Mouse (Mus musculus): ENCODE data around the gene Kat6b. TPM values are rescaled to one million over a fixed set of nuclear protein-coding genes. Genes with fewer than 3 reads are reported as not detected.

Gene Kat6b
- polyA plus RNA-seq, 1 experiment from 2014 or later: 16.1 TPM

DNA sequence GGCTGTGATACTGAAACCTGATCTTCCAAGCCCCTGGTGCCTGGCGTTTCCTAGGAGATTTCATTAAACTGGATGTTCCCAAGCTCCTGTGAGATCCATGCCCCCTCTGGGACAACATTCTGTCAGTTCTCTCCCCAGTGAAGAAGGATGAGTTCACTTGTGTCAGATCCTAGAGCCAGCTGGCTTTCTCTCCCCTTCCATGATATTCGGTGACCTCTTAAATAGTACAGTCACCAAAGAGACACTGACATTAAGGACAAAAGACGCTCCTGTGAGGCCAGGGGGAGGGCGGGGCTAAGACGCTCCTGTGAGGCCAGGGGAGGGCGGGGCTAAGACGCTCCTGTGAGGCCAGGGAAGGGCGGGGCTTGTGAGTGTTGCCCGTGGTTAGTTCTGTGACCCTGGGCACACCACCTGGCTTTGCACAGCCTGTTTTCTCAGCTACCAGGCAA lies 201.5 kb downstream of the Kat6b start:
- WGBS: 2% methylated on average over 9 of the region's 9 CpGs
- Histone ChIP-seq H3K9me3 (replicated peaks) (no peaks in the 10 kb centered on the region), H3K27ac (replicated peaks) (no peak overlapping the region), H3K4me2 (peak overlapping the region; percentile 43), H3K9ac (replicated peaks) (no peak overlapping the region), H3K36me3 (no peaks in the 10 kb centered on the region), H3K4me1 (peaks cover 20% of the 10 kb centered on the region), H3K4me3 (replicated peaks) (no peak overlapping the region), H3K27me3 (replicated peaks) (peaks cover 3% of the 10 kb centered on the region; the same call in 1 of the 2 replicates)
- ATAC-seq (ENCODE audit: low FRiP score): 0 out of 2 replicates have a peak, but pooled peaks have one; percentile 23

DNA sequence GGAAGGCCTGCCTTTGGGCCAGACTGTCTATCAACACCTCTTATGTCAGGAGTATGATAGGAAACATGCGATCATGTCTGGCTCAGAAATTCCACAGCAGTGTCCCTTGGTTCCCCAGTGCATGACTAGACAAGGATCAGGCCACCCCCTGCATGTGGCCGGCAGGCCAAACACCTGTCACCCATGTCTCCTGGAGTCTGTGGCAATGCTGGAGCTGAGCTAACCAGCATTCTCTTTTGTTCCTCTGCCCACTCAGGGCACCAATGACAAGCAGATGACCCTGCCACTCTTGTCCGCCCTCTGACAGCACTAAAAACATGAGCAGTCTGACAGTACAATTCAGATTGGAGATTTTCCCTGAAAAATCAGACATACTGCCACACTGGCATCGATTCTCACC lies 202.6 kb downstream of the Kat6b start:
- peaks cover 20% of the 10 kb centered on the region for H3K4me1 ChIP-seq
- no peaks in the 10 kb centered on the region for H3K36me3 ChIP-seq
- peaks cover 3% of the 10 kb centered on the region; the same call in 1 of the 2 replicates for H3K27me3 ChIP-seq (replicated peaks)
- H3K9me3 ChIP-seq (replicated peaks): no peaks in the 10 kb centered on the region
- ATAC-seq (ENCODE audit: low FRiP score): no peak
- H3K9ac ChIP-seq (replicated peaks): no peak overlapping the region
- no peak overlapping the region for H3K4me2 ChIP-seq
- WGBS: 78% methylated on average over 4 of the region's 4 CpGs
- H3K4me3 ChIP-seq (replicated peaks): no peak overlapping the region
- no peak overlapping the region for H3K27ac ChIP-seq (replicated peaks)

DNA sequence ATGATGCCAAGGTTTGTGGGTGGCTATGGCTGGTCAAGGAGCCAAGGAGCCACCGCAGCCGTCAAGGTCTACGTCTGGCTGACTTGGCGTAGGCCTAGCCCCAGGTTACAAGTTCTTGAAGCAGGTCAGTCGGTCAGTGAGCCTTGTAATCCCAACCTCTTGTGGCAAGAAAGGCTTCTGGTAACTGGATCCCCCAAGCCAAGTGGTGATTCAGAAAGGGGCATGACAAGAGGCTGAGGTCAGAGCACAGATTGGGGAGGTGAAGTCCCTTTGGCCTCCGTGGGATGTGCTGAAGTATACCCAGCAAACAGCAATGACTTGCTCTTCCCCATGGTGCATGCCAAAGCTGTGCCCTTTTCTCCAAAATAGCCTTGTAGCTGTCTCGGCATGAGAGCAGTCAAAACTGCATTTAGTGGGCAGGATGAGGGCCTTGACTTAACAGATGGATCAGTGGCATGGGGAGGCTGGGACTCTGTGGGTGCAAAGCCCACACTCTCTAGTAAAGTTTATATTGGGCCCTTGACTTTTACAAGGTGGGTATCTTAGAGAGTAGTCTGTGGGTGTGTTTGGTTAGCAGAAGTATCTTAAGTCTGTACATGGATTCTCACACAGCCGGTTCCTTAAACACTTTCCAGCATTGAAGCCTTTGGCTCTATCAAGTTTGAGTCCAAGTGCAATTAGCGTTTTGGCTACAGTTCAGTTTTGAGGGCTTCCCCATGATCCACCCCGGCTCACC lies 204.3 kb downstream of the Kat6b start:
- Histone ChIP-seq H3K9me3 (replicated peaks) (no peaks in the 10 kb centered on the region), H3K4me3 (replicated peaks) (no peak overlapping the region), H3K4me2 (no peak overlapping the region; the same call in 1 of the 2 replicates), H3K4me1 (peaks cover 11% of the 10 kb centered on the region), H3K36me3 (no peaks in the 10 kb centered on the region), H3K27me3 (replicated peaks) (peaks cover 3% of the 10 kb centered on the region; the same call in 1 of the 2 replicates), H3K9ac (replicated peaks) (no peak overlapping the region), H3K27ac (replicated peaks) (no peak overlapping the region)
- ATAC-seq (ENCODE audit: low FRiP score): no peak
- WGBS: 90% methylated on average over 10 of the region's 10 CpGs

DNA sequence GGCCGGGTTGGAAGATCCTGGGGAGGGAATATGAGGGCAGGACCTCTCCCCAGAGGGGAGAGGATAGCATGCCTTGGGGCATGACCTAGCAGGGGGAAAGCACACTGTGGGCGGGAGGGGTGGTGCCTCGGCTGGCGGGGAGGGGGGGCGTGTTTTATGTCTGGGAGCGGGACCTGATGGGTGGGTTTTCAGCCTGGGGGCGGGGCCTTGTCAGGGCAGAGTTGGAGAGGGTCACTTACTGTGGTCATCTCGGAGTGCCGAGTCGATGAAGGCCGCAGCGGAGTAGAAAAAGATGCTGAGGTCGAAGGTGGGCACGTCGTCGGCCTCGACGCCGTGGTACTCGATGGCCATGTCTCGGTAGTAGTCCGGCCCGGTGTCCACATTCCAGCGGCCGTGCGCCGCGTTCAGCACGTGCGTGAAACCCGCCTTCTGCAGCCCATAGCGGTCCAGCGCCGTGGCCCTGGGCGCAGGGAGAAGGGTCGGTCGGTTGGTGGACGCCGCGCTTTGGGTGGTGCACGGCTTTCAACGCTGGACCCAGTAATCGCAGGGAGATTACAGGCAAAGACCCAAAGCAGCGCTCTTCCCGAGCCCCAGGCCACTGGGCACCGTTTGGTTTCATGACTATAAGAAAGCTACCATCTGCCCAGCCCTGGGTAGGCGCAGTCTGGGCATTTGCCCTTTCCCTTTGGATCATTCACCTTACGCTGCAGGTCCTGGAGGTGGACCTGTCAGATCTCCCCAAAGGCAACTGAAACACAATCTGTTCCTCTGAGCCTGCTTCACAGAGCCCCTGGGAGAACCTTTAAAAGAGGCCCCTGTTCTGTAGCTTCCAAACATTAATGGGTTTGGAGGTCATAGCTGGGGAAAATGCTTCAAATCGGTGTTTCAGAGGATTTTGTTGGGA lies 205.4 kb downstream of the Kat6b start:
- H3K27me3 ChIP-seq (replicated peaks): peaks cover 3% of the 10 kb centered on the region; the same call in 1 of the 2 replicates
- no peaks in the 10 kb centered on the region for H3K36me3 ChIP-seq
- no peak overlapping the region for H3K27ac ChIP-seq (replicated peaks)
- peak overlapping the region; percentile 55 for H3K4me2 ChIP-seq
- peak overlapping the region; percentile 29 for H3K4me3 ChIP-seq (replicated peaks)
- no peak for ATAC-seq (ENCODE audit: low FRiP score)
- H3K9me3 ChIP-seq (replicated peaks): no peaks in the 10 kb centered on the region
- WGBS: 12% methylated on average over 44 of the region's 49 CpGs
- H3K4me1 ChIP-seq: peaks cover 11% of the 10 kb centered on the region
- peak overlapping the region; percentile 24; the same call in 1 of the 2 replicates for H3K9ac ChIP-seq (replicated peaks)

DNA sequence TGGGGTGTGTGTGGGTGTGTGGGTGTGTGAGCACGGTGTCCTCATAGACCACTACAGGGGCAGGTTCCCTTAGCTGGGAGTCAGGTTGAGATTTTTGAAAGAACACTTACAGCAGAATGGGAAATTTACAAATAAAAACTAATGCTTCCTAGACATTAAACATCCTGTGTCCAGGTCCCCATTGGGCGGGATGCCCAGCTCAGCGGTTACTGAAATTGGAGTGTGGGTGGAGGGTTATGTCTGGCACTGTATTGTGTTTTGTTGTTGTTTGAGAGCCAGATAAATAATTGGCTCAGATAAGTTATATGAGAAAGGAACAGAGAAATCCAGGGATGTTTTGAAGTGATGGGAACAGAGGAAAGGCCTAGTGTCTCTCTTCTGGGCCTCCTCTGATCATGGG lies 209.8 kb downstream of the Kat6b start:
- Histone ChIP-seq H3K4me3 (replicated peaks) (no peak overlapping the region), H3K4me1 (peaks cover 4% of the 10 kb centered on the region), H3K27me3 (replicated peaks) (peaks cover 3% of the 10 kb centered on the region; the same call in 1 of the 2 replicates), H3K4me2 (no peak overlapping the region), H3K9me3 (replicated peaks) (no peaks in the 10 kb centered on the region; the same call in 1 of the 2 replicates), H3K36me3 (no peaks in the 10 kb centered on the region), H3K9ac (replicated peaks) (no peak overlapping the region), H3K27ac (replicated peaks) (no peak overlapping the region)
- WGBS: 87% methylated on average over 3 of the region's 3 CpGs
- ATAC-seq (ENCODE audit: low FRiP score): no peak

DNA sequence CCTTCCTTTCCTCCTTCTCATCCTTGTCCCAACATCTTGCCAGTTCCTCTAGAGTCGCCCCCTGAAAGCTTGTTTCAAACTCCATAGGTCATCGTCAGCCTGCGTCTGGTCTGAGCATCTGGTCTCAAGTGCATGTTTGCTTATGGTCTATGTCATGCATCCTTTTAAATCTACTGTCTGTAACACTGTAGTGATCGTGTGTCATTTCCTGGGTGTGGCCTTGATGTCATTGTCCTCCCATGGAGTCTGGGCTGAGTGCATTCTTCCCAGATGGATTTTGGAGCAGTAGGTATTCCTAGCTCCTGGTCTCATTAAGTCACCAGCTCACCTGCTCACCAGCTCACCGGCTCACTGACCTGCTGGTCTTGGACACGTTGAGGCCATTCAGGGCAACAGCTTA lies 213.8 kb downstream of the Kat6b start:
- Histone ChIP-seq H3K9me3 (replicated peaks) (no peaks in the 10 kb centered on the region; the same call in 1 of the 2 replicates), H3K36me3 (no peaks in the 10 kb centered on the region), H3K27me3 (replicated peaks) (no peaks in the 10 kb centered on the region), H3K9ac (replicated peaks) (no peak overlapping the region), H3K27ac (replicated peaks) (no peak overlapping the region), H3K4me1 (no peaks in the 10 kb centered on the region), H3K4me3 (replicated peaks) (no peak overlapping the region), H3K4me2 (no peak overlapping the region)
- 87% methylated on average over 6 of the region's 6 CpGs for WGBS
- no peak for ATAC-seq (ENCODE audit: low FRiP score)

DNA sequence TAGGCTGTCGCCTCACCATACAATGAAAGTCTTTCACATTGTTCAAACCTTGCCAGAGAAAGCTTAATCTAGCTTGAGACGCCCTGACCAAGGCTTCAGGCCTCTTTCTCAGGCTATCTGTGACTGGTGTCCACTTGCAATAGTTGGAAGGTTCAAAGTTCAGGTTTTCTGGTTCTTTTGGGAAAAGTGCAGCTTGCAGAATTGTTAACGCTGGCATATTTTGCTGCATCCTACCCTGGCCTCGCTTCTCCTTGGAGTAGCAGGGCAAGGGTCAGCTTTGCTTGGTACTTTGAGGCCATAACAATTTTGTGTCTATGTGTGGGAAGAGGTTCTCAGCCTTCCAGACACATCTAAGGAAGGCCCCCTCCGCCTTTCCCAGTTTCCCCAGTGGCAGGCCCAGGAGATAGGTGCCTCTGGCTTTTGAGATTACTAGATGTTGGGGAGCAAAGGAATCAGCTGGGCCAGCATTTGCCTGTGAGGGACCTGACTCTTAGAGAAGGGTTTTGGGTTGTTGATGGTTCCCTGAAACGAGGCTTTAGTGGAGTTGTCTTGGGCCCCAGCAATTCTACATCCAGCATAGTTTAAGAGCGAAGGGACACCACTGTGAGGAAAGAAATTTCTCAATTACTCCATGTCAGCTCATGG lies 215.1 kb downstream of the Kat6b start:
- no peak for ATAC-seq (ENCODE audit: low FRiP score)
- whole genome bisulfite sequencing: 80% methylated on average over 7 of the region's 7 CpGs
- Histone ChIP-seq H3K27me3 (replicated peaks) (no peaks in the 10 kb centered on the region), H3K4me3 (replicated peaks) (no peak overlapping the region), H3K27ac (replicated peaks) (no peak overlapping the region), H3K4me2 (no peak overlapping the region), H3K9ac (replicated peaks) (no peak overlapping the region), H3K36me3 (no peaks in the 10 kb centered on the region), H3K9me3 (replicated peaks) (no peaks in the 10 kb centered on the region; the same call in 1 of the 2 replicates), H3K4me1 (no peaks in the 10 kb centered on the region)

DNA sequence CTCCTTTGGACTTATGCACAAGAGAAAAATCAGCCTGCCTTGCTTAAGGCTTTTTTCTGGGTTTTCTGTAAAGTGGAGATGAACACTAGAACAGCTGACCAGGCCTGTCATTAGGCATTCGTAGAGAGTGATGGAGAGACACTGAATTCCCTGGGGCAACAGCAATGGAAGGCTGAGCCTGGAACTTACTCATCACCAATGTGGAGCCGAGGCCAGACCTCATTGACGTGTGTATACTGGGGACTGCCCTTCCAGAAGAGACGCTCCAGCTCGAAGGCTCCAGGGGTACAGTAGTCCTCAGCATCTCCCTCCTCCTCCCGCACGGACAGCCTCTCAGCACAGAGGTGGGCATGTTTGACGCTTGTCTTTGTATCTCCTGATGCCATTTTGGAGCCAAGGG lies 221.5 kb downstream of the Kat6b start:
- Histone ChIP-seq H3K9me3 (replicated peaks) (no peaks in the 10 kb centered on the region), H3K27ac (replicated peaks) (no peak overlapping the region), H3K27me3 (replicated peaks) (no peaks in the 10 kb centered on the region), H3K4me3 (replicated peaks) (no peak overlapping the region), H3K36me3 (no peaks in the 10 kb centered on the region), H3K4me1 (peaks cover 16% of the 10 kb centered on the region), H3K4me2 (no peak overlapping the region), H3K9ac (replicated peaks) (no peak overlapping the region)
- ATAC-seq (ENCODE audit: low FRiP score): no peak
- 87% methylated on average over 8 of the region's 8 CpGs for whole genome bisulfite sequencing

DNA sequence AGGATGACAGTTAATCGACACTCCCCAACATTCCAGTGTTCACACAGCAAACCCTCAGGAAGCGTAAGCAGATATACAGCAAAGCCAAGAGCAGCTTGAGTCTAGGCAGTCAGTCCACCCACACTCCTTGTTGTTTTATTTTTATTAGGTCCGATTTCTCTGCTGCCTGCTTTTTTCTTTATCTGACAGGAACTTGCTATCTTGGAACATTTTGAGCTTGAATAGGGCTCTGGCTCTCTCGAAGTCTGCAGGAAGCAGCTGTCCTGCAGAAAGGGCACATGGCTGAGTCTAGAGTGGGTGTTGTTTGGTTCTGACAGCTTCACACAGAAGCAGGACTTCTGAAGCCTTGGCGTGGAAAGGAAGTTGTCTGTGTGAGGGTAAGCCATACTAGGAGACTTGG lies 222.0 kb downstream of the Kat6b start:
- peaks cover 16% of the 10 kb centered on the region for H3K4me1 ChIP-seq
- H3K4me2 ChIP-seq: no peak overlapping the region
- no peaks in the 10 kb centered on the region for H3K27me3 ChIP-seq (replicated peaks)
- H3K9ac ChIP-seq (replicated peaks): no peak overlapping the region
- WGBS: 83% methylated on average over 5 of the region's 5 CpGs
- ATAC-seq (ENCODE audit: low FRiP score): no peak
- no peak overlapping the region for H3K4me3 ChIP-seq (replicated peaks)
- H3K36me3 ChIP-seq: no peaks in the 10 kb centered on the region
- H3K27ac ChIP-seq (replicated peaks): no peak overlapping the region
- H3K9me3 ChIP-seq (replicated peaks): no peaks in the 10 kb centered on the region

DNA sequence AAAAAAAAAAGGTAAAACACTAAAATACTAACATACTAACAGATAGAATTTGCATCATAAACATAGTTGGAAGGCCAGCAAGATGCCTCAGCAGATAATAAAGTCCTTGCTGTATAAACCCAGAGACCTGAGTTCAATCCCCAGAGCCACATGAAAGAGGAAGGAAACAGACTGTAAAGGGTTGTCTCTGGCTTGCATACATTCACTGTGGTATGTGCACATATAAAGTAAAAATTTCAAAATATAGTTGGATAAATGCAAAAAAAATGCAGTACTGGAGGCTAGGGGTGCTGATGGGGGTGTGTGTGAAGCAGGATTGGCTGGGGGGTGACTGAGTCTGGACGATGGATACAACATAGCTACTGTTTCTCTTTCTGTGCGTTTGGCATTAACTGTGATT lies 224.2 kb downstream of the Kat6b start:
- Histone ChIP-seq H3K4me1 (peaks cover 16% of the 10 kb centered on the region), H3K27ac (replicated peaks) (no peak overlapping the region), H3K9ac (replicated peaks) (no peak overlapping the region), H3K27me3 (replicated peaks) (no peaks in the 10 kb centered on the region), H3K4me2 (no peak overlapping the region), H3K9me3 (replicated peaks) (no peaks in the 10 kb centered on the region), H3K36me3 (no peaks in the 10 kb centered on the region), H3K4me3 (replicated peaks) (no peak overlapping the region)
- ATAC-seq (ENCODE audit: low FRiP score): no peak
- 92% methylated on average over 2 of the region's 2 CpGs for WGBS

DNA sequence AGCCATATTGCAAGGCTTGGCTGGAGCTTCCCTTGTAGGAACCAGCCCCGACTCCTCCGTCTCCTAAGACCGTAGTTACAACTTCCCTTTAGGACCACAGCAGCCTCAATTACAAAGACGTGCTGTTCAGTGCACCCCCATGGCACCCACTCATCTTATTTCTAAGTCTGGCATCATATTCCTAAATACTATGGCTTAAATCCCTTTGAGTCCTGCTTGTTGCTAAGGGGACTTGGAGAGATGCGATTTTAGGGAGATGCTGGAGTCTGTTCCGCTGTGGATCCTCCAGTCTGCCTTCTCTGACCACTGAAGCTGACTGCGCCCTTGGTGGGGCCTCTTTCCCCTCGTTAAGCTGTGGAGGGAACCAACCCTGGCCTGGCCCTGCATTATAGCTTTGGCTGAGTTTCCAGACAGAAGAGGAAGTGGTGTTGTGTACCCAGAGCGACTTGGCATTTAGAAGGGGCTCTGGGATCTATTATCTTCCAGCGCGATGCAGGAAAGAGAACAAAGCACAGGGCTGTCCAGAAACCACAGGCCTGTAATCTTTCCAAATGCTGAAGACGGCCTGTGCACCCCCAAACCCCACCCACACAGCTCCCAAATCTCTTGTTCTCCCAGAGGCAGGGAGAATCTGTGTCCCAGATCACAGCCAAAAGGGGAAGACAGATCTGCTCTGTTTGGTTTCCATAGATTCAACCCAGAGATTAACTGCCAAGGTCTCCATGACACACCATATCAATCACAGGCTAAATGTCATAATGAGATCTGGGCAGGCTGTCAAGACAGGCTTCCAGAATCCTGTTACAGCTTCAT lies 225.7 kb downstream of the Kat6b start:
- 50% methylated on average over 12 of the region's 12 CpGs for WGBS
- ATAC-seq (ENCODE audit: low FRiP score): peak; percentile 50; the same call in 1 of the 2 replicates

More for the DNA sequence above, 225.7 kb downstream of the Kat6b start:
- H3K36me3 ChIP-seq: no peaks in the 10 kb centered on the region
- H3K4me3 ChIP-seq (replicated peaks): no peak overlapping the region
- peaks cover 16% of the 10 kb centered on the region for H3K4me1 ChIP-seq
- peak overlapping the region; percentile 58 for H3K27ac ChIP-seq (replicated peaks)
- H3K9me3 ChIP-seq (replicated peaks): no peaks in the 10 kb centered on the region
- H3K9ac ChIP-seq (replicated peaks): no peak overlapping the region
- no peak overlapping the region for H3K4me2 ChIP-seq
- no peaks in the 10 kb centered on the region for H3K27me3 ChIP-seq (replicated peaks)
